Mouse (Mus musculus) ES-CJ7 (cell line): ENCODE results near the gene Rps6kb1.

Source experiments
- DNase-seq: peaks from one replicate; pipeline ENCODE4 v3.0.0; 2011; ENCODE audit warnings: low read depth, low spot score

Rps6kb1 gene

GRCm38 (mm10) chr11:86544639-86545299, at the start of gene Rps6kb1, which contains the start of gene Tubd1:
Rps6kb1 (minus strand) TSS chr11:86544805.
Tubd1 (plus strand) TSS chr11:86544991.
- DNase-seq = peak; percentile 100

- no peak for DNase-seq
These were observed 48.8 kb upstream of the Rps6kb1 start for GRCm38 (mm10) chr11:86593443-86593842.

GRCm38 (mm10) chr11:86592993-86593392, 48.4 kb upstream of the Rps6kb1 start:
- DNase-seq = no peak

DNA sequence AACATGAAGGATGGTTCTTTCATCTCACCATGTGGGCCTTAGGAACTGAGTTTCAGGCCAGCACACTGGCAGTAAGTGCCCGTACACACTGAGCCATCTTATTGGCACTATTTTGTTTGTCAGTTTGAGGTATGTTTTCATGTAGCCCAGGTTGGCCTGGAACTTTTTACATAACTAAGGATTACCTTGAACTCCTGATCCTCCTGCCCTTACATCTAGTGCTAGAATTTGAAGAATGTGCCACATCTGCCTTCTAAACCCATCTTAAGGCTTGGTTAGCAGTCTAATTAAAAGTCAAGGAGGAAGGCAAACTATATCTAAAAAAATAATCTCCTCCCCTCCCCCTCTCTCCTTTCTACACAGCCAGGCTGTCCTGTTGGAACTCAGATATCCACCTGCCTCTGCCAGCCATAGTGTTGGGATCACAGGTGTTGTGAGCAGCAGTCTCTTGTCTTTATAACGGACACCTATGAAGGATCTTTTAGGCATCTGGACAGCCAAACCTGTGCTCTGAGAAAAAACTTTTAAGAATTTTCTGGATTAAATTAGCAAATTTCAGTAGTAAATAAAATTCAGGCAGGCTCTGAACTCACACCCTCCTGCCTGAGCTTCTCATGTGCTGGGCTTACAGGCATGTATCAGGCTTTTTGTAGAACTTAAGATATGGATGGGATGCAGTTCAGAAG, 47.5 kb upstream of the Rps6kb1 start:
- no peak for DNase-seq

DNA sequence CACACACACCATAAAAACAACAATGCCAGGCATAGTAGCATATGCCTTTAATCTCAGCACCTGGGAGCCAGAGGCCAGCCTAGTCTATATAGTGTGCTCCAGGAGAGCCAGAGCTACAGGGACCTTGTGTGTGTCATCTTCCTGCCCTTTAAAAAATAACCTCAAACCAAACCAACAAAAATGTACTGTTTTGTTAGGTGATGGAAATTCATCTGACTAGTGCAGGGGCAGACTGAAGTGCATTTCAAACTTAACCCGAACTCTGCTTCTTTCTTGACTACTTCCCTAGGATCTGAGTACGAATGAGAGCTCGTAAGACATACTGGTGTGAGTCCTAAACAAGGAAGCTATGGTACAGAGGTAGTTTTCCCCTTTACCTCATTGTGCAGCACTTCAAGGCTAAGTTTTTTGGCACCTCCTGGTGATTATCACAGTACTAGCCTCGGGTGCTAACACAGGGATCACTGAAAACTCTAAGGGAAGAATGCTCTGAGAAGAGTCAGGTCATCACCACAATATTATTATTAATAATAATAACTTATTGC, 46.8 kb upstream of the Rps6kb1 start:
- no peak for DNase-seq

- no peak for DNase-seq
These were observed 46.0 kb upstream of the Rps6kb1 start for GRCm38 (mm10) chr11:86590579-86590978.

DNA sequence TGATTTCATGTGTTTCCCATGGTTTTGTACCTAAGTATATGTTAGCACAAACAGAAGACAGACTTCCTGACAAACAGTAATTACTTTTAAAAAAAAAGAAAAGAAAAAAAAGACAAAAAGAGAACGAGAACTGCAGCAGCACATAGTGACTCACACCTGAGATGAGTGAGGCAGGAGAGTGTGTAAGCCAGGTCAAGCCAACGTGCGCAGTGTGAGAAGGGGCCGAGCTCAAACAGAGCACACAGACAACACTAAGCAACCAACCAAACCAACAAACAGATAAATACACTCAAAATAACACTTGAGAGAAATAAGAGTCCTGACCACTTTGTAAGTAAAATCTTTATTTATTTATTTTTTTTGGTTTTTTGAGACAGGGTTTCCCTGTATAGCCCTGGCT, 45.5 kb upstream of the Rps6kb1 start:
- no peak for DNase-seq

- DNase-seq = no peak
These were observed 44.1 kb upstream of the Rps6kb1 start for GRCm38 (mm10) chr11:86588583-86589298.

DNA sequence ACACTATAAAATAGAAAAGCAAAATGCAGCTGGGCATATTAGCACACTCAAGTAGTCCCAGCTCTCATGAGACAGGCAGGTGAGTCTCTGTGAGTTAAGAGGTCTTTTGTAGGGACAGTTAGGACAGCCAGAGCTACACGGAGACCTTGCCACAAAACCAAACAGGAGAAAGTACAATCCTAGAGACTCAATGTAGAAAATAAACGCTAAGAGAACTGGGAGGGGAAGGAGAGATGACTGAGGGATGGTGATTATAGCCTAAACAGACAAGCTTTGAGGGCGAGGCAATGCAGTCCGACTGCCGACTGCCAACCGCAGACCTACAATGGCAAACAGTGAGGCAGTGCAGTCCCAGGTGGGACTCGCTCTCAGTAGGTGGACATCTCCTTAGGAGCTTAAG, 43.2 kb upstream of the Rps6kb1 start:
- DNase-seq = no peak

- peak; percentile 79 for DNase-seq
These were observed 42.5 kb upstream of the Rps6kb1 start for GRCm38 (mm10) chr11:86586868-86587792.

DNA sequence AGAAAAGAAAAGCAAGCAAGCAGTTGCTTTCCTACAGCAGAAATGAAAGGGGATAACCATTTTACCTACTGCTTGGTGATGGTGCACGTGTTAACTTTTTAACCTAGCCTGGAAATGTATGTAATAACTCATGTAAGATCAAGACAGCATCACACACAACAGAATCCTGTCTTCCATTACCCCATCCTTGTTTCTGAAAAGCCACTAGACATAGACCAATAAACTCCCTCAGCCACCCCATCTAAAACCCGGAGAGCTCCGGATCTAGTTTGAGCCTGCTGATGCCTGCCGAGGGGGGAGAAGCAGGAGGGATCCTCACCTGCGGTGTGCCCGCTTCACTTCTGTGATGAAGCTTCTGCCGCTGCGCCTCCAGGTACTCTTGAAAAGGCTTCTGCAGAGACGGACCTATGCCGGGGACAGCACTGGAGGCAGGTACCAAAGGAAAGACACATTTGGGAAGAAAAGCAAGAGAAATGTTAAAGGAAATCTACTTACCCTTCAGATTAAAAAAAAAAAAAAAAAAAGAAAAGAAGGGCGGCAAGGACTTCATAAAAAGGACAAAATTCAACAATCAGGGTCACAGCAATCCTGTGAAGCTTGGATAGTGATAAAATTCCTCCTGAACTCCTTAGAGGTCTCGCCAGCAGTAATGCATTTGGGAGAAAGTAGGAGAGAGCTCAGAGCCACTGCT, 41.7 kb upstream of the Rps6kb1 start:
- peak; percentile 58 for DNase-seq

- no peak for DNase-seq
These were observed 41.0 kb upstream of the Rps6kb1 start for GRCm38 (mm10) chr11:86585598-86585984.

DNA sequence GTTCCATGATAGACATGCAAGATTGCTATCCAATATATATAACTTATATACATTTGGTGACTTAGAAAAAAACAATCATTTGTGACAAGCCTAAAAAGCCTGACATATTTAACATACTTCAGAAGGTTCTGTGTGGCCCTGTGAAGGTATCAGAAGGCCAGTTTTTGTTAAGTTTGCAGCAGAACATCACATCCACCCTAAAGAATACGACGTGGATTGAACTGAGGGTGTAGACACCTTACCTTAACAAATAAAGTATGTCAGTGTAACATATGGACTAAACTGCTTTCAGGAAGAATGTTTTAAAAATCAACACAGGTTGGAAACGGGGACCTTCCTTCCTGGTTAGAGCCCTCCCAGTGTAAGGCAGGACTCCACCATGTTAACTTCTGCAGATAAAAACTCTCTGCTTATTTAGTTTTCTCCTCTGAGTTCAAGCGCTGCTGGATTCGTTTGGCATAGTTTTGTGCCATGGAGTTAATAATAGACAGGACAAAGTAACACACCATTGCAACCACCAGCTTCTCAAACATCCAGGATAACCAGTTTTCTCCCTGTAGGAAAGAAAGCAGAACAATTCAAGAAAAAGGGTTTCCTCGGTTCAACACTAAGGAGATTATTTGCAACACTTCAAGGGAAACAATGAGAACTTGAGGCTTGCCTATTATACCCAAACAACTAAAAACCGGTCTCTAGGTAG, 40.4 kb upstream of the Rps6kb1 start:
- no peak for DNase-seq

- no peak for DNase-seq
These were observed 39.6 kb upstream of the Rps6kb1 start for GRCm38 (mm10) chr11:86583990-86584897.

DNA sequence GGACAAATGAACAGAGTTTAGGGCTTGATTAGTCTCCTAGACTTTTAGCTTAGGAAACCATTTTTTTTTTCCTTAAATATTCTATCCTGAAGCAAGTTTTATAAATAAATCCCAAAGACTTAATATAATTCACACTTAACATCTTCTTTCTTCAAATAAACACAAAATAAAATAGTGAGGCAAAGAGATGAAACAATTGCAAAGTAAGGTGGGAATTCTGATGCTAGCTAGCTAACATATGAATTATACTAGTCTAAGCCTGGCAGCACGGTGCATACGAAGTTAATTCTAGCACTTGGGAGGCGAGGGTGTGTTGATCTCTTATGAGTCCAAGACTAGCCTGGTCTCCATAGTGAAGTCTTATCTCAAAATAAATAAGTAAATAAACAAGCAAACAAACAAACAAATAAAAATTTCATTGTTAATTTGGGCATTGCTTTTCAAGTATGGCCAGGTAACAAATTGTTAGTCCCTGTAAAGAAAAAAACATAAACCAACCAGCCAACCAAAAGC, 38.8 kb upstream of the Rps6kb1 start:
- DNase-seq = no peak

DNA sequence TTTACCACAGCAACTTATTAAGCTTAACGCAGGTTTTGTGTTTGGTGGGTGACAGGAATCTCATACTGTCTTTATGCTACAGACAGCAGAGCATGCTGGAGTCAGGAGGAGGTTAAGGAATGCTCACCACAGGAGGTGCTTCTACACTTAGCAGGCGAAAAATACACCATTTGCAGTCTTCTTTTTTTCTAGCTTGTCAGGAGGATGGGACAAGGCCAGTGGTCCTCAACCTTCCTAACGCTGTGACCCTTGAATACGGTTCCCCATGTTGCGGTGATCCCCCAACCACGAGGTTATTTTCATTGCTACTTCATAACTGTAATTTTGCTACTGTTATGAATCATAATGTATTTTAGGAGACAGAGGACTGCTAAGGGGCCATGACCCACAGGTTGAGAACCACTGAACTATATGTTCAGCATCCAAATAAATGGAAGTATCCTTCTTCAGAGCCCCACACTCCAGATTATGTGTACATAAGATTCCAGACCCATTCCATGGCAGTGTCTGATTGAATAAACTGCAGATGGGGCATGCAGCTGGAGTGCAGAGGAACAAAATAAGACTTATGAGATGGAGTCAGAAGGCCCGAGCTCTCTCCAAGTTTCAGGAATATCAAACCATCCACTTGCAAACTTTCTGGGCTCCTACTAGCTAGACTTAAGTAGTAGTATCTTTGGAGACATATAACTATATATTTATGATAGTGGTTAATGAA, 38.1 kb upstream of the Rps6kb1 start:
- no peak for DNase-seq

DNA sequence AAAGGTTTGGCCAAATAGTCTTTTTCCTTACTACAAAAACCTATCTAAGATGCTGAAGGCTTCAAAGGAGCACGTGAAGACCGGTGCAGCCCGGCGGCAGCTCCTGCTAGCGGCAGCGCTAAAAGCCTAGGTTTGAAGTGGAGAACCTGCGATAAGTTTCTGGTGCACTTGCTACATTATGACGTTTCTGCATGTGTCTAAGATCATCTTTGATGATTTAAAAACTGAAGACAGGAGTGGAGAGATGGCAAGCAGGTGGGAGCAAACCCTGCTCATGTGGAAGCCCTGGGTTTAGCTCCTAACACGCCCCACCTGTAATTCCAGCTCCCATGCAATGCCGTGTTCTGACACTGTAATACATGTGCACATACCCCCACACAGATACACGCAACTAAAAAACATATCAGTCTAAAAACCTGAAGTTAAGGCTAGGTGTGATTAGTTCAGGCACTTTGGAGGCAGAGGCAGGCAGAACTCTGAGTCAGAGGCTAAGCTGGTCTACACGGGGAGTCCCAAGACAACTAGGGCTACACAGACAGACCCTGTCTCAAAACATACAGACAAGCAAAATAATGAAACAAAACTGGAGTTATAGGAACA, 37.4 kb upstream of the Rps6kb1 start:
- DNase-seq = no peak

- no peak for DNase-seq
These were observed 36.7 kb upstream of the Rps6kb1 start for GRCm38 (mm10) chr11:86581250-86581753.
